Mouse (Mus musculus): ENCODE measurements around the gene Olfr729. TPM values are rescaled to one million over a fixed set of nuclear protein-coding genes. Genes with fewer than 3 reads are reported as not detected.

Gene Olfr729
- not detected in 2 replicates for total RNA-seq (2012; rRNA removed)

GRCm38 (mm10) chr14:50152810-50153209, at the start of gene Olfr729:
Gene Olfr729 (minus strand): TSS chr14:50152910.
- Histone ChIP-seq H3K4me1 (ENCODE audit: control insufficient read depth in 2 of 2, insufficient read depth in 2 of 2, low read length in 2 of 2, poor library complexity in 1 of 2) (no peaks in the 10 kb centered on the region), H3K9ac (ENCODE audit: insufficient read depth, low read depth, low read length, poor library complexity, severe bottlenecking) (no peak within 1 kb of the TSS), H3K4me3 (ENCODE audit: insufficient read depth in 1 of 2, low read depth in 1 of 2, low read length in 2 of 2, poor library complexity in 1 of 2, severe bottlenecking in 1 of 2) (no peak within 1 kb of the TSS), H3K9me3 (ENCODE audit: control insufficient read depth, insufficient read depth, low read depth, low read length) (no peaks in the 10 kb centered on the region), H3K36me3 (ENCODE audit: control insufficient read depth, insufficient read depth, low read length, poor library complexity, severe bottlenecking) (no peaks in the 10 kb centered on the region), H3K27ac (ENCODE audit: insufficient read depth, low read depth, low read length, poor library complexity, severe bottlenecking) (no peak within 1 kb of the TSS)
- DNase-seq (ENCODE audit: low read depth, low spot score) = no peak
- no peak for TF ChIP-seq ZC3H11A (IDR thresholded peaks at IDR 0.05; ENCODE audit: borderline replicate concordance, low read depth, low read length)
- no peak for TF ChIP-seq HCFC1 (IDR thresholded peaks at IDR 0.05; ENCODE audit: borderline replicate concordance, insufficient read depth, low read length)
- TF ChIP-seq MAFK (IDR thresholded peaks at IDR 0.05; ENCODE audit: insufficient read depth, low read depth, low read length) = no peak
- TF ChIP-seq CHD2 (IDR thresholded peaks at IDR 0.05; ENCODE audit: low read depth, low read length) = no peak
- no peak for TF ChIP-seq ZNF384 (IDR thresholded peaks at IDR 0.05; ENCODE audit: low read depth, low read length)
- in situ Hi-C loops (cut with MboI; ENCODE audit: low sequenced_read_pairs in 2 of 2, unreplicated experiment in 2 of 2) = no loop called here

DNA sequence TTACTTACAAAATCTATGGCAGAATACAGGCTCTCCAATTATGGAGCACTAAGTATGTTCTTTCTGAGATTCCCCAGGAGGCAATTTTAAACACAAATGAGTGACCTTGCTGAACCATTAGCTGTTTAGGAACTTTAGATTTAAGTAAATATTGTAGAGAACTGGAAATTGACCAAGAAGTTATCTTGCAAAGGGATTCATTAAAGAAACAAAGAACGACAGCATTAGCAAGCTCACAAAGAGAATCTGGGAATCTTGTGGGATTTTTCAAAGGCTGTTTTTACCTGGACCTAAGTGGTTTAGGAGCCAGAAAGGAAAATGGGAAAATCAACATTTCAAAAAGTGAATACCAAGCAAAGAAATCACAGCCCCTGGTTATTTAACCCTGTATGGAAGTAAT, 35.4 kb upstream of the Olfr729 start, which contains the start of gene Olfr730:
TSS of gene Olfr730 (minus strand) at position 101 of the 400 bp plus-strand sequence.
- no peak within 1 kb of the TSS for H3K27ac ChIP-seq (ENCODE audit: insufficient read depth, low read depth, low read length, poor library complexity, severe bottlenecking)
- TF ChIP-seq ZC3H11A (IDR thresholded peaks at IDR 0.05; ENCODE audit: borderline replicate concordance, low read depth, low read length) (no peak), HCFC1 (IDR thresholded peaks at IDR 0.05; ENCODE audit: borderline replicate concordance, insufficient read depth, low read length) (no peak), CHD2 (IDR thresholded peaks at IDR 0.05; ENCODE audit: low read depth, low read length) (no peak), ZNF384 (IDR thresholded peaks at IDR 0.05; ENCODE audit: low read depth, low read length) (no peak)
- in situ Hi-C loops (cut with MboI; ENCODE audit: low sequenced_read_pairs in 2 of 2, unreplicated experiment in 2 of 2) = no loop called here
- H3K9me3 ChIP-seq (ENCODE audit: control insufficient read depth, insufficient read depth, low read depth, low read length) = peaks cover 10% of the 10 kb centered on the region
- no peak for DNase-seq (ENCODE audit: low read depth, low spot score)
- no peaks in the 10 kb centered on the region for H3K36me3 ChIP-seq (ENCODE audit: control insufficient read depth, insufficient read depth, low read length, poor library complexity, severe bottlenecking)
- no peak within 1 kb of the TSS for H3K9ac ChIP-seq (ENCODE audit: insufficient read depth, low read depth, low read length, poor library complexity, severe bottlenecking)
- H3K4me3 ChIP-seq (ENCODE audit: insufficient read depth in 1 of 2, low read depth in 1 of 2, low read length in 2 of 2, poor library complexity in 1 of 2, severe bottlenecking in 1 of 2) = no peak within 1 kb of the TSS
- no peaks in the 10 kb centered on the region for H3K4me1 ChIP-seq (ENCODE audit: control insufficient read depth in 2 of 2, insufficient read depth in 2 of 2, low read length in 2 of 2, poor library complexity in 1 of 2)

- Histone ChIP-seq H3K27ac (ENCODE audit: insufficient read depth, low read depth, low read length, poor library complexity, severe bottlenecking) (no peak within 1 kb of the TSS), H3K9ac (ENCODE audit: insufficient read depth, low read depth, low read length, poor library complexity, severe bottlenecking) (no peak within 1 kb of the TSS), H3K9me3 (ENCODE audit: control insufficient read depth, insufficient read depth, low read depth, low read length) (no peaks in the 10 kb centered on the region), H3K4me1 (ENCODE audit: control insufficient read depth in 2 of 2, insufficient read depth in 2 of 2, low read length in 2 of 2, poor library complexity in 1 of 2) (no peaks in the 10 kb centered on the region), H3K36me3 (ENCODE audit: control insufficient read depth, insufficient read depth, low read length, poor library complexity, severe bottlenecking) (no peaks in the 10 kb centered on the region), H3K4me3 (ENCODE audit: insufficient read depth in 1 of 2, low read depth in 1 of 2, low read length in 2 of 2, poor library complexity in 1 of 2, severe bottlenecking in 1 of 2) (no peak within 1 kb of the TSS)
- DNase-seq (ENCODE audit: low read depth, low spot score) = no peak
- TF ChIP-seq CHD2 (IDR thresholded peaks at IDR 0.05; ENCODE audit: low read depth, low read length) (no peak), ZC3H11A (IDR thresholded peaks at IDR 0.05; ENCODE audit: borderline replicate concordance, low read depth, low read length) (no peak), MAFK (IDR thresholded peaks at IDR 0.05; ENCODE audit: insufficient read depth, low read depth, low read length) (no peak), ZNF384 (IDR thresholded peaks at IDR 0.05; ENCODE audit: low read depth, low read length) (no peak), HCFC1 (IDR thresholded peaks at IDR 0.05; ENCODE audit: borderline replicate concordance, insufficient read depth, low read length) (no peak)
- in situ Hi-C loops (cut with MboI; ENCODE audit: low sequenced_read_pairs in 2 of 2, unreplicated experiment in 2 of 2) = no loop called here
Measured at GRCm38 (mm10) chr14:50142580-50142979, 10.1 kb downstream of the Olfr729 start, which contains the start of gene Olfr728. Gene Olfr728 (minus strand): TSS chr14:50142680.

GRCm38 (mm10) chr14:50122886-50123285, 29.8 kb downstream of the Olfr729 start, which contains the start of gene Olfr727:
Gene Olfr727 (plus strand): TSS chr14:50123186.
- in situ Hi-C loops (cut with MboI; ENCODE audit: low sequenced_read_pairs in 2 of 2, unreplicated experiment in 2 of 2) = no loop called here

More at GRCm38 (mm10) chr14:50122886-50123285, 29.8 kb downstream of the Olfr729 start, which contains the start of gene Olfr727:
- Histone ChIP-seq H3K9me3 (ENCODE audit: control insufficient read depth, insufficient read depth, low read depth, low read length) (no peaks in the 10 kb centered on the region), H3K4me3 (ENCODE audit: insufficient read depth in 1 of 2, low read depth in 1 of 2, low read length in 2 of 2, poor library complexity in 1 of 2, severe bottlenecking in 1 of 2) (no peak within 1 kb of the TSS), H3K27ac (ENCODE audit: insufficient read depth, low read depth, low read length, poor library complexity, severe bottlenecking) (no peak within 1 kb of the TSS), H3K36me3 (ENCODE audit: control insufficient read depth, insufficient read depth, low read length, poor library complexity, severe bottlenecking) (no peaks in the 10 kb centered on the region), H3K9ac (ENCODE audit: insufficient read depth, low read depth, low read length, poor library complexity, severe bottlenecking) (no peak within 1 kb of the TSS), H3K4me1 (ENCODE audit: control insufficient read depth in 2 of 2, insufficient read depth in 2 of 2, low read length in 2 of 2, poor library complexity in 1 of 2) (no peaks in the 10 kb centered on the region)
- no peak for DNase-seq (ENCODE audit: low read depth, low spot score)
- TF ChIP-seq HCFC1 (IDR thresholded peaks at IDR 0.05; ENCODE audit: borderline replicate concordance, insufficient read depth, low read length) (no peak), CHD2 (IDR thresholded peaks at IDR 0.05; ENCODE audit: low read depth, low read length) (no peak), ZC3H11A (IDR thresholded peaks at IDR 0.05; ENCODE audit: borderline replicate concordance, low read depth, low read length) (no peak), ZNF384 (IDR thresholded peaks at IDR 0.05; ENCODE audit: low read depth, low read length) (no peak), MAFK (IDR thresholded peaks at IDR 0.05; ENCODE audit: insufficient read depth, low read depth, low read length) (no peak)

Other genes starting within 250 kb of the Olfr729 start
- not detected in 2 replicates for gene Olfr723, start 221.1 kb downstream of the Olfr729 start, total RNA-seq (2012; rRNA removed)
- gene Olfr724, start 189.6 kb downstream of the Olfr729 start, total RNA-seq (2012; rRNA removed) = not detected in 2 replicates
- gene Olfr725, start 112.5 kb downstream of the Olfr729 start, total RNA-seq (2012; rRNA removed) = not detected in 2 replicates
- gene Olfr726, start 62.0 kb downstream of the Olfr729 start, total RNA-seq (2012; rRNA removed) = not detected in 2 replicates
- gene Olfr727, start 29.7 kb downstream of the Olfr729 start, total RNA-seq (2012; rRNA removed) = not detected in 2 replicates
- gene Olfr728, start 10.2 kb downstream of the Olfr729 start, total RNA-seq (2012; rRNA removed) = not detected in 2 replicates
- not detected in 2 replicates for gene Olfr730, start 35.3 kb upstream of the Olfr729 start, total RNA-seq (2012; rRNA removed)
- not detected in 2 replicates for gene Olfr731, start 89.0 kb upstream of the Olfr729 start, total RNA-seq (2012; rRNA removed)
- gene Olfr732, start 131.3 kb upstream of the Olfr729 start, total RNA-seq (2012; rRNA removed) = not detected in 2 replicates
- not detected in 2 replicates for gene Olfr733, start 148.6 kb upstream of the Olfr729 start, total RNA-seq (2012; rRNA removed)
- not detected in 2 replicates for gene Olfr734, start 173.9 kb upstream of the Olfr729 start, total RNA-seq (2012; rRNA removed)
- not detected in 2 replicates for gene Olfr735, start 196.0 kb upstream of the Olfr729 start, total RNA-seq (2012; rRNA removed)
- not detected in 2 replicates for gene Tlr11, start 205.0 kb upstream of the Olfr729 start, total RNA-seq (2012; rRNA removed)
- gene Olfr736, start 228.3 kb upstream of the Olfr729 start, total RNA-seq (2012; rRNA removed) = not detected in 2 replicates

Measured in ES-E14 (cell line).